Mouse (Mus musculus) cortical plate, adult 2 months (tissue): ENCODE data around the gene Snx29.

Experiments
- CTCF ChIP-seq: fragments of 200-500 bp; IDR thresholded peaks from 2 replicates; pipeline ENCODE4 v1.5.1; 2011; ENCODE audit warnings: mild to moderate bottlenecking, control low read depth, low read length; ENCODE audit not compliant: insufficient read depth; ENCODE audit errors: extremely low read depth
- POLR2A ChIP-seq: fragments of 200-500 bp; IDR thresholded peaks from 2 replicates; pipeline ENCODE4 v1.6.1; 2011; ENCODE audit warnings: mild to moderate bottlenecking, low read length, control low read depth; ENCODE audit not compliant: insufficient read depth; ENCODE audit errors: extremely low read depth

DNA sequence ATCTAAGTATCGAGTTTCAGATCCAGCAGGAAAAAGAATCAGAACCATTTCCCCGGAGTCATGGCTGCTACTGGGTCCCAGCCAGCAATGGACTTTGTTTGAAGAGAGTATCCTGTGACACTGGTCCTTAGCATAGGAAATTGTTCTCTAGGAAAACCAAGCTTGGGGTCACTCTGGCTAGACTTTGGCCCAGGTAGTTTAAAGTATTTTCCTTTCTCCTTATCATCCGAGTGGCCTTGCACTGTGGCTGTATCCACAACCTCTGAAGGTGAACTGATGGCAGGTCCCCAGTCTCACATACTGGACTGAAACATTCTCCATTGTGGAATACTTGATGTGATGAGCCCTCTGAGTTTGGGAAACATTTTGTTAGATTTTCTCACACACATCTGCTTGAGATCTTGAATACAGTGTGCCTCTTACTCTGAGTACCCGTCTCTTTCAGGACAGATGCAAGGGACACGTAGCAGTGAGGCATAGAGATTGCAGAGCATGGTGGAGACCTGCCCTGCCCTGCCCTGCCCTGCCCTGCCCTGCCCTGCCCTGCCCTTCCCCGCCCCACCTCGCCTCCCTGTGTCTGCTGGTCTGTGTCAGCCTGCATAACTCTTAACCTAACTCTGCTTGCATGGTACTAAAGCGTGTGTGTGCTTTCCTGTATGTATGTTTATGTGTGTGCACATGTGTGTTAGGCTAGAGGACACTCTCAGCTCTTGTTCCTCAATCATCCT, 104.3 kb downstream of the Snx29 start:
- TF ChIP-seq POLR2A (no peak), CTCF (no peak)
